Mouse (Mus musculus): ENCODE measurements around the gene Gm21693.
"Not testable (repeated sequence)": the region's sequence is repeated elsewhere in the genome, so short reads cannot be mapped to it uniquely, and the experiment has no call there.

The Gm21693 gene

DNA sequence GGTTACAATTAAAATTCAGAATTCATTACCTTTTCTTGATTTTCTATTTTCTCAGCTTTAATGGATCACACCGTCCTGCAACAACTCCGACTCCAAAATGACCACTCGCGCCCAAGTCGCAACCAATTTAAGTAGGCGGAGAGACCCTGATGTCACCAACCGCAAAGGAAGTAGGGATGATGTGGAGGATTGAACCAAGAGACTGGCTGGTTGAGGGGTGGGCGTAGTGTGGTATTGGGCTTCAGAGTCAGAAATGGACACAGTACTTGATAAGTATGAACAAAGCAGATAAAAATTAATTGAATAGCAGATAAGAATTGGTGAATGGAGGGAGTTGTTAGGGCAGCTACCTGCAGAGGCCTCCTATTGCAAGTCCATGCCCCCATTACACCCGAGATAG is at the start of gene Gm21693:
TSS of gene Gm21693 (minus strand) at position 101 of the 400 bp plus-strand sequence.
- not testable (repeated sequence) for DNase-seq (ENCODE audit: low spot score in 2 of 2)

DNA sequence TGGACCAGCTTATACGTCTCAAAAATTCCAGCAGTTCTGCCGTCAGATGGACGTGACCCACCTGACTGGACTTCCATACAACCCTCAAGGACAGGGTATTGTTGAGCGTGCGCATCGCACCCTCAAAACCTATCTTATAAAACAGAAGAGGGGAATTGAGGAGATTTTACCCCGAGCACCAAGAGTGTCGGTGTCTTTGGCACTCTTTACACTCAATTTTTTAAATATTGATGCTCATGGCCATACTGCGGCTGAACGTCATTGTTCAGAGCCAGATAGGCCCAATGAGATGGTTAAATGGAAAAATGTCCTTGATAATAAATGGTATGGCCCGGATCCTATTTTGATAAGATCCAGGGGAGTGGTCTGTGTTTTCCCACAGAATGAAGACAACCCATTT is 4.5 kb downstream of the Gm21693 start:
- peak; percentile 44 to 48 for DNase-seq (ENCODE audit: low spot score in 2 of 2)

GRCm38 (mm10) chrY:3306349-3306748 is 38.8 kb downstream of the Gm21693 start, which contains the start of gene Gm21677:
Gene Gm21677 (minus strand): TSS chrY:3306449.
- not testable (repeated sequence) for DNase-seq (ENCODE audit: low spot score in 2 of 2)
